Mouse (Mus musculus) kidney, embryonic 16.5 days (tissue): ENCODE measurements around the gene Mup18. TPM values are rescaled to one million over a fixed set of nuclear protein-coding genes. Genes with fewer than 3 reads are reported as not detected.
"Not testable (repeated sequence)": the region's sequence is repeated elsewhere in the genome, so short reads cannot be mapped to it uniquely, and the experiment has no call there.

ENCODE experiments used
- ATAC-seq: fragments of 200-750 bp; cut with Nextera tagmentation; 2 replicates; pipeline ENCODE4 v1.8.0; 2017; ENCODE audit warnings: moderate TSS enrichment; ENCODE audit not compliant: low FRiP score, low TSS enrichment
- H3K27ac ChIP-seq: fragments of 300-500 bp; sonication (generic); 2 replicates; pipeline ENCODE4 v1.5.1; 2014; ENCODE audit warnings: low read length
- H3K27me3 ChIP-seq: fragments of 300-500 bp; sonication (generic); 2 replicates; pipeline ENCODE4 v1.6.1; 2014; ENCODE audit warnings: low read length, control low read depth, mixed read lengths; ENCODE audit not compliant: insufficient read depth
- H3K36me3 ChIP-seq: fragments of 300-500 bp; sonication (generic); 2 replicates; pipeline ENCODE4 v1.6.1; 2014; ENCODE audit warnings: low read length, control low read depth, mixed read lengths; ENCODE audit not compliant: insufficient read depth
- H3K4me1 ChIP-seq: fragments of 300-500 bp; sonication (generic); 2 replicates; pipeline ENCODE4 v1.6.1; 2014; ENCODE audit warnings: low read length, control low read depth, mixed read lengths; ENCODE audit not compliant: insufficient read depth
- H3K4me2 ChIP-seq: fragments of 300-500 bp; sonication (generic); replicated peaks from 2 replicates; pipeline ENCODE4 v1.6.1; 2014; ENCODE audit warnings: low read depth, low read length
- H3K4me3 ChIP-seq: fragments of 300-500 bp; sonication (generic); 2 replicates; pipeline ENCODE4 v1.5.1; 2014; ENCODE audit warnings: mild to moderate bottlenecking, low read length
- H3K9ac ChIP-seq: fragments of 300-500 bp; sonication (generic); replicated peaks from 2 replicates; pipeline ENCODE4 v1.6.1; 2014; ENCODE audit warnings: low read length
- H3K9me3 ChIP-seq: fragments of 300-500 bp; sonication (generic); 2 replicates; pipeline ENCODE4 v1.6.1; 2016; ENCODE audit warnings: low read length, control low read depth
- WGBS: fragments of 180-500 bp; shearing (Covaris S2); extraction: QIAGEN DNeasy Blood & Tissue Kit; methylation state at CpG from one replicate; pipeline ENCODE4 v1.1.7; 2014; 5-methylcytosine and 5-hydroxymethylcytosine counted together
- polyA plus RNA-seq: library from polyadenylated mRNA; unstranded; fragments of >200 nt; fragmentation: Nextera tagmentation; extraction: Ambion mirVana; gene quantifications from 2 replicates; pipeline ENCODE4 v1.2.1, GENCODE M21; 2015

The Mup18 gene
- not detected in 2 replicates for polyA plus RNA-seq

- not testable (repeated sequence) for H3K9me3 ChIP-seq, H3K36me3 ChIP-seq, H3K4me1 ChIP-seq, H3K4me3 ChIP-seq, H3K9ac ChIP-seq, H3K4me2 ChIP-seq, H3K27ac ChIP-seq, ATAC-seq, H3K27me3 ChIP-seq
- WGBS: 88% methylated on average over 2 of the region's 2 CpGs
Measured at GRCm38 (mm10) chr4:61674036-61674435, at the start of gene Mup18. TSS of gene Mup18 (minus strand) at chr4:61674136.

- WGBS: 70% methylated on average over 4 of the region's 6 CpGs
- H3K36me3 ChIP-seq, ATAC-seq, H3K4me3 ChIP-seq, H3K4me1 ChIP-seq, H3K9me3 ChIP-seq, H3K4me2 ChIP-seq, H3K9ac ChIP-seq, H3K27ac ChIP-seq, H3K27me3 ChIP-seq: not testable (repeated sequence)
Measured at GRCm38 (mm10) chr4:61714296-61714695, 40.4 kb upstream of the Mup18 start.

Other genes with a start within 250 kb of the Mup18 start
- not detected in 2 replicates for gene Mup15, start 234.4 kb downstream of the Mup18 start, polyA plus RNA-seq
- not detected in 2 replicates for gene Mup16, start 154.6 kb downstream of the Mup18 start, polyA plus RNA-seq
- not detected in 2 replicates for gene Mup17, start 78.3 kb downstream of the Mup18 start, polyA plus RNA-seq
- not detected in 2 replicates for gene Mup19, start 108.1 kb upstream of the Mup18 start, polyA plus RNA-seq
- gene Mup5, start 161.1 kb upstream of the Mup18 start, polyA plus RNA-seq: not detected in 2 replicates